In genomic region chr6:58999044-58999453, GRCm38 (mm10) we compare ENCODE assay signal across 10 mouse cellular contexts. TPM values are rescaled to one million over a fixed set of nuclear protein-coding genes. Genes with fewer than 3 reads are reported as not detected.
DNase-seq lines count a peak whose midpoint lies in the region; ATAC-seq lines count a peak whose summit lies in the region.
"Had no signal": no experiment of that assay in that cellular context is flagged by ENCODE, and none has a peak within 500 bp of the region (broad histone marks: within the 10 kb centered on the region; RNA-seq: fewer than 3 reads in every experiment).

No protein-coding gene starts in this region.

- 0 out of 2 replicates have a peak, but pooled peaks have one; percentile 6 for ATAC-seq in midbrain, embryonic 15.5 days (replicated peaks)
- no peak for ATAC-seq in midbrain, embryonic 11.5 days (ENCODE audit: low FRiP score)
- peak; percentile 57; the same call in 1 of the 2 replicates for ATAC-seq in kidney, embryonic 14.5 days (ENCODE audit: low FRiP score, low TSS enrichment)
- ATAC-seq in stomach, embryonic 15.5 days (ENCODE audit: insufficient read depth, low FRiP score, low read depth) = peak; percentile 73; the same call in 1 of the 2 replicates

- no peaks in the 10 kb centered on the region for H3K9me3 ChIP-seq in midbrain, embryonic 15.5 days
- H3K9me3 ChIP-seq in midbrain, embryonic 11.5 days (ENCODE audit: control insufficient read depth, low read length) = no peaks in the 10 kb centered on the region
- H3K9me3 ChIP-seq in kidney, embryonic 14.5 days (ENCODE audit: control insufficient read depth, low read length) = no peaks in the 10 kb centered on the region
- no peaks in the 10 kb centered on the region for H3K9me3 ChIP-seq in stomach, embryonic 15.5 days
- H3K9me3 ChIP-seq: midbrain, embryonic 12.5 days had no signal

- H3K9ac ChIP-seq in midbrain, embryonic 15.5 days = no peak overlapping the region
- H3K9ac ChIP-seq in midbrain, embryonic 11.5 days (ENCODE audit: low read length) = no peak overlapping the region
- H3K9ac ChIP-seq in kidney, embryonic 14.5 days (ENCODE audit: low read depth, low read length) = no peak overlapping the region
- no peak overlapping the region for H3K9ac ChIP-seq in stomach, embryonic 15.5 days
- H3K9ac ChIP-seq: midbrain, embryonic 12.5 days had no signal

- no peaks in the 10 kb centered on the region for H3K4me1 ChIP-seq in midbrain, embryonic 15.5 days
- no peaks in the 10 kb centered on the region for H3K4me1 ChIP-seq in midbrain, embryonic 11.5 days (ENCODE audit: control insufficient read depth, insufficient read depth, low read length)
- peaks cover 6% of the 10 kb centered on the region; the same call in 1 of the 2 replicates for H3K4me1 ChIP-seq in kidney, embryonic 14.5 days (ENCODE audit: control insufficient read depth, insufficient read depth, low read length)
- H3K4me1 ChIP-seq in stomach, embryonic 15.5 days = peaks cover 8% of the 10 kb centered on the region; the same call in 1 of the 2 replicates

- no peaks in the 10 kb centered on the region for H3K27me3 ChIP-seq in midbrain, embryonic 15.5 days (replicated peaks)
- no peaks in the 10 kb centered on the region for H3K27me3 ChIP-seq in midbrain, embryonic 11.5 days (ENCODE audit: control insufficient read depth, insufficient read depth, low read length)
- no peaks in the 10 kb centered on the region for H3K27me3 ChIP-seq in kidney, embryonic 14.5 days (ENCODE audit: control insufficient read depth, insufficient read depth, low read length)
- no peaks in the 10 kb centered on the region for H3K27me3 ChIP-seq in stomach, embryonic 15.5 days (replicated peaks)
- H3K27me3 ChIP-seq: midbrain, embryonic 12.5 days had no signal

- no peaks in the 10 kb centered on the region for H3K36me3 ChIP-seq in midbrain, embryonic 15.5 days (replicated peaks)
- H3K36me3 ChIP-seq in midbrain, embryonic 11.5 days (ENCODE audit: control insufficient read depth, insufficient read depth, low read length) = no peaks in the 10 kb centered on the region
- no peaks in the 10 kb centered on the region for H3K36me3 ChIP-seq in kidney, embryonic 14.5 days (ENCODE audit: control insufficient read depth, insufficient read depth, low read length)
- H3K36me3 ChIP-seq in stomach, embryonic 15.5 days = no peaks in the 10 kb centered on the region
- H3K36me3 ChIP-seq: midbrain, embryonic 12.5 days had no signal

- DNase-seq in adrenal gland, postnatal 14 days = peak; percentile 27
- DNase-seq in adrenal gland, postnatal 25 days = no peak
- no peak for DNase-seq in midbrain, embryonic 11.5 days (ENCODE audit: low spot score, missing footprints)
- DNase-seq in right cerebral cortex, postnatal 36 days (ENCODE audit: low spot score in 2 of 2) = no peak
- no peak for DNase-seq in thymus, postnatal 36 days
- DNase-seq: cerebellum, postnatal 25 days had no signal

- H3K27ac ChIP-seq in midbrain, embryonic 15.5 days = no peak overlapping the region
- no peak overlapping the region for H3K27ac ChIP-seq in midbrain, embryonic 11.5 days (ENCODE audit: low read depth, low read length)
- H3K27ac ChIP-seq in kidney, embryonic 14.5 days (ENCODE audit: low read depth, low read length) = no peak overlapping the region; the same call in 1 of the 2 replicates
- peak overlapping the region; percentile 23 for H3K27ac ChIP-seq in stomach, embryonic 15.5 days
- H3K27ac ChIP-seq: midbrain, embryonic 12.5 days had no signal

- no peak overlapping the region for H3K4me2 ChIP-seq in midbrain, embryonic 15.5 days
- no peak overlapping the region for H3K4me2 ChIP-seq in midbrain, embryonic 11.5 days
- H3K4me2 ChIP-seq in kidney, embryonic 14.5 days (replicated peaks; ENCODE audit: low read depth, low read length) = no peak overlapping the region
- 0 out of 2 replicates have a peak overlapping the region, but pooled peaks have one; percentile 1 for H3K4me2 ChIP-seq in stomach, embryonic 15.5 days
- H3K4me2 ChIP-seq: midbrain, embryonic 12.5 days had no signal

- 37% methylated on average over 4 of the region's 4 CpGs for WGBS in midbrain, embryonic 15.5 days
- 48% methylated on average over 4 of the region's 4 CpGs for WGBS in midbrain, embryonic 11.5 days
- 18% methylated on average over 4 of the region's 4 CpGs for WGBS in kidney, embryonic 14.5 days
- WGBS in stomach, embryonic 15.5 days = 13% methylated on average over 4 of the region's 4 CpGs

- H3K4me3 ChIP-seq in midbrain, embryonic 15.5 days = no peak overlapping the region
- no peak overlapping the region for H3K4me3 ChIP-seq in midbrain, embryonic 11.5 days (ENCODE audit: low read depth, low read length)
- no peak overlapping the region for H3K4me3 ChIP-seq in kidney, embryonic 14.5 days (ENCODE audit: low read length)
- H3K4me3 ChIP-seq in stomach, embryonic 15.5 days (replicated peaks) = no peak overlapping the region
- H3K4me3 ChIP-seq: midbrain, embryonic 12.5 days had no signal

RNA-seq across cellular contexts. Expression of gene Fam13a, which starts 25.3 kb away (rescaled TPM):
- 90.8 and 138 TPM in 2 replicates for total RNA-seq in adrenal gland, postnatal 14 days (2021)
- total RNA-seq in adrenal gland, postnatal 25 days (2021) = 49.5 and 64.0 TPM in 2 replicates
- 10.9 and 12.5 TPM in 2 replicates for polyA plus RNA-seq in midbrain, embryonic 15.5 days (2015; fragmentation: Nextera tagmentation; extraction: Ambion mirVana)
- polyA plus RNA-seq in midbrain, embryonic 11.5 days (2014; fragmentation: Nextera tagmentation; extraction: Ambion mirVana) = 3.6 and 3.8 TPM in 2 replicates
- 5.5 and 8.7 TPM in 2 replicates for polyA plus RNA-seq in kidney, embryonic 14.5 days (2014; fragmentation: Nextera tagmentation; extraction: Ambion mirVana)
- 11.1 and 12.3 TPM in 2 replicates for polyA plus RNA-seq in stomach, embryonic 15.5 days (2015; fragmentation: Nextera tagmentation; extraction: Ambion mirVana)
